Comparison of ENCODE assay signal across 7 mouse cellular contexts in genomic region chr13:32449710-32450417, GRCm38 (mm10).
DNase-seq lines count a peak whose midpoint lies in the region; ATAC-seq lines count a peak whose summit lies in the region.

No protein-coding gene starts in this region.

- no peaks in the 10 kb centered on the region for H3K4me1 ChIP-seq in forebrain, embryonic 14.5 days (ENCODE audit: control insufficient read depth, insufficient read depth, low read length)

- no peak overlapping the region for H3K4me2 ChIP-seq in forebrain, embryonic 14.5 days (ENCODE audit: low read length)

- H3K4me3 ChIP-seq in forebrain, embryonic 14.5 days (ENCODE audit: low read depth, low read length) = no peak overlapping the region

- H3K27ac ChIP-seq in forebrain, embryonic 14.5 days (ENCODE audit: low read depth, low read length) = no peak overlapping the region

- 59% methylated on average over 8 of the region's 8 CpGs for WGBS in forebrain, embryonic 14.5 days

- peak; percentile 11 for DNase-seq in ovary, postnatal 14 days (ENCODE audit: low spot score)
- DNase-seq in ovary, postnatal 36 days (ENCODE audit: low spot score) = no peak
- DNase-seq in forebrain, embryonic 14.5 days (ENCODE audit: low spot score) = peak; percentile 37
- peak; percentile 78 for DNase-seq in heart, postnatal 4 days
- DNase-seq in skeletal muscle tissue, adult 2 months (ENCODE audit: low read depth, low spot score) = peak; percentile 86
- no peak for DNase-seq in frontal cortex, postnatal 10 days (ENCODE audit: low spot score in 2 of 2)
- DNase-seq in thymus, postnatal 25 days = no peak

- H3K27me3 ChIP-seq in forebrain, embryonic 14.5 days (replicated peaks; ENCODE audit: control insufficient read depth, insufficient read depth, low read length) = no peaks in the 10 kb centered on the region

- H3K9me3 ChIP-seq in forebrain, embryonic 14.5 days (replicated peaks; ENCODE audit: control insufficient read depth, low read length) = no peaks in the 10 kb centered on the region

- no peaks in the 10 kb centered on the region for H3K36me3 ChIP-seq in forebrain, embryonic 14.5 days (ENCODE audit: control insufficient read depth, insufficient read depth, low read length)

- ATAC-seq in forebrain, embryonic 14.5 days = no peak; the same call in 1 of the 2 replicates

- H3K9ac ChIP-seq in forebrain, embryonic 14.5 days (ENCODE audit: low read length) = no peak overlapping the region

Comparison
In these comparisons a context has a peak if more than half of its experiments do, and no peak if none do; other contexts are left out.
1. DNase-seq: peak in ovary, postnatal 14 days (single experiment), forebrain, embryonic 14.5 days (single experiment), heart, postnatal 4 days (single experiment) and skeletal muscle tissue, adult 2 months (single experiment); none in ovary, postnatal 36 days (single experiment), frontal cortex, postnatal 10 days (0 of 2) and thymus, postnatal 25 days (single experiment).